Mouse (Mus musculus) lung, adult 2 months (tissue): Measurements from ENCODE around the gene Ilkap.

Experiments
- CTCF ChIP-seq: fragments of 200-500 bp; IDR thresholded peaks from 2 replicates; pipeline ENCODE4 v1.5.1; 2011; ENCODE audit warnings: mild to moderate bottlenecking, low read length, control low read depth; ENCODE audit not compliant: insufficient read depth
- POLR2A ChIP-seq: fragments of 200-500 bp; IDR thresholded peaks from 2 replicates; pipeline ENCODE4 v1.6.1; 2011; ENCODE audit warnings: low read depth, mild to moderate bottlenecking, control low read depth, low read length, borderline replicate concordance; ENCODE audit errors: extremely low read depth

DNA sequence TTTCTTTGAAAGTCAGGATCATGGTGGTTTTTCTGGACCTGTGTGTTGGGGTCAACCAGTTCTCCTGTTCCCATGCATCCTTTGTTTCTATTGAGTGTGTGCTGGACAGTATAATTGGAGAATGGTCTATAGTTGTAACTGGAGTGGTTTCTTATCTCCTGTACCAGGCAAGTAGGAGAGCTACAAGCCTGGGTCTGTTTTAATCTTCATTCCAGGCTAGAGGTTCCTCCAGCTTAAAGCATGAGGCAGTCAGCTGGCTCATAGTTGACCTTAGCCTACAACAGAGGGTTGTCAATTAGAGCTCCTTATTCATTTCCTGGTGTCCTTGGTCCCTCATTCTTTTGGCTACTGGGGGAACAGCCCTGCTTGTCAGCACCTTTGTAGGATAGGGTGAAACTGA is 65.0 kb downstream of the Ilkap start:
- TF ChIP-seq CTCF: no peak
- TF ChIP-seq POLR2A: no peak
